Mouse (Mus musculus) CH12.LX (cell line): ENCODE data around the gene Car5a. TPM values are rescaled to one million over a fixed set of nuclear protein-coding genes. Genes with fewer than 3 reads are reported as not detected.

ENCODE experiments used
- DNase-seq: peaks from one replicate; pipeline ENCODE4 v3.0.0-alpha.2; 2013; ENCODE audit errors: extremely low read depth
- H3K27ac ChIP-seq: 2 replicates; pipeline ENCODE4 v1.5.1; 2012; ENCODE audit warnings: low read depth, mild to moderate bottlenecking, control low read depth, moderate library complexity; ENCODE audit not compliant: insufficient read depth
- H3K27me3 ChIP-seq: replicated peaks from 2 replicates; pipeline ENCODE3; 2012; ENCODE audit warnings: inconsistent platforms
- H3K36me3 ChIP-seq, 2 experiments: replicated peaks in 1 of 2; 2 replicates each; pipeline versions ENCODE3 to v1.6.1; 2012; ENCODE audit warnings: inconsistent platforms in 1 of 2, low read length in 1 of 2, mild to moderate bottlenecking in 1 of 2, mixed read lengths in 1 of 2, moderate library complexity in 1 of 2; ENCODE audit not compliant: control insufficient read depth in 1 of 2, insufficient read depth in 1 of 2
- H3K4me1 ChIP-seq, 2 experiments: 2 replicates each; pipeline ENCODE4 v1.6.1; 2012; ENCODE audit warnings: inconsistent platforms in 1 of 2, moderate library complexity in 1 of 2; ENCODE audit not compliant: insufficient read depth in 2 of 2, control insufficient read depth in 1 of 2
- H3K4me2 ChIP-seq: 2 replicates; pipeline ENCODE4 v1.6.1; 2012; ENCODE audit warnings: low read depth, mild to moderate bottlenecking, control low read depth; ENCODE audit not compliant: poor library complexity, insufficient read depth, severe bottlenecking
- H3K4me3 ChIP-seq, 3 experiments: fragments of 150-350 bp in 1 of 3; sonication (generic) in 1 of 3; replicated peaks in 1 of 3; 2 replicates each; pipeline versions ENCODE3 to v1.5.1; 2011 to 2012; ENCODE audit warnings: low read depth in 2 of 3, low read length in 2 of 3, mild to moderate bottlenecking in 2 of 3, moderate library complexity in 2 of 3, control low read depth in 1 of 3, improper control_type of control experiment in 1 of 3, inconsistent platforms in 1 of 3, mixed read lengths in 1 of 3; ENCODE audit not compliant: poor library complexity in 1 of 3
- H3K79me2 ChIP-seq: replicated peaks from 2 replicates; pipeline ENCODE4 v1.6.1; 2012; ENCODE audit warnings: mild to moderate bottlenecking, moderate library complexity; ENCODE audit not compliant: control insufficient read depth, poor library complexity, insufficient read depth, severe bottlenecking; ENCODE audit errors: extremely low read depth
- H3K9ac ChIP-seq: 2 replicates; pipeline ENCODE4 v1.6.1; 2012; ENCODE audit warnings: low read depth, mild to moderate bottlenecking, control low read depth, moderate library complexity; ENCODE audit not compliant: insufficient read depth
- H3K9me3 ChIP-seq: replicated peaks from 2 replicates; pipeline ENCODE3; 2012; ENCODE audit warnings: low read length, inconsistent platforms, mixed read lengths
- BHLHE40 ChIP-seq: IDR thresholded peaks from 2 replicates; pipeline ENCODE4 v1.6.1; 2011; ENCODE audit warnings: mild to moderate bottlenecking, low read depth, low read length, improper control_type of control experiment
- CHD1 ChIP-seq: IDR thresholded peaks from 2 replicates; pipeline ENCODE4 v1.6.1; 2012; ENCODE audit warnings: low read depth, low read length, improper control_type of control experiment, inconsistent platforms
- GABPA ChIP-seq: IDR thresholded peaks from 2 replicates; pipeline ENCODE4 v1.6.1; 2012; ENCODE audit warnings: low read depth, low read length, improper control_type of control experiment, inconsistent platforms; ENCODE audit not compliant: insufficient replicate concordance
- HCFC1 ChIP-seq: IDR thresholded peaks from 2 replicates; pipeline ENCODE4 v1.6.1; 2012; ENCODE audit warnings: low read depth, mild to moderate bottlenecking, inconsistent platforms, low read length, improper control_type of control experiment
- MAFK ChIP-seq: IDR thresholded peaks from 2 replicates; pipeline ENCODE4 v1.6.1; 2011; ENCODE audit warnings: low read length, improper control_type of control experiment; ENCODE audit not compliant: insufficient replicate concordance
- MAZ ChIP-seq: IDR thresholded peaks from 2 replicates; pipeline ENCODE4 v1.6.1; 2012; ENCODE audit warnings: low read depth, mild to moderate bottlenecking, inconsistent platforms, low read length, improper control_type of control experiment, moderate library complexity
- MEF2A ChIP-seq: IDR thresholded peaks from 2 replicates; pipeline ENCODE4 v1.6.1; 2014; ENCODE audit warnings: low read depth, mild to moderate bottlenecking, inconsistent platforms, low read length, improper control_type of control experiment, borderline replicate concordance
- MYC ChIP-seq: IDR thresholded peaks from 2 replicates; pipeline ENCODE4 v1.6.1; 2011; ENCODE audit warnings: low read depth, mild to moderate bottlenecking, improper control_type of control experiment, low read length
- POLR2AphosphoS2 ChIP-seq: IDR thresholded peaks from 2 replicates; pipeline ENCODE4 v1.6.1; 2011; ENCODE audit warnings: low read depth, low read length, improper control_type of control experiment
- TBP ChIP-seq: conservative IDR thresholded peaks from 2 replicates; pipeline ENCODE4 v1.6.1; 2011; ENCODE audit warnings: low read depth, low read length, improper control_type of control experiment
- UBTF ChIP-seq: IDR thresholded peaks from 2 replicates; pipeline ENCODE4 v1.6.1; 2012; ENCODE audit warnings: low read depth, mild to moderate bottlenecking, inconsistent platforms, low read length, improper control_type of control experiment, moderate library complexity
- ZC3H11A ChIP-seq: IDR thresholded peaks from 2 replicates; pipeline ENCODE4 v1.6.1; 2012; ENCODE audit warnings: low read depth, mild to moderate bottlenecking, inconsistent platforms, low read length, improper control_type of control experiment
- ZMIZ1 ChIP-seq: IDR thresholded peaks from 2 replicates; pipeline ENCODE4 v1.6.1; 2012; ENCODE audit warnings: low read depth, mild to moderate bottlenecking, inconsistent platforms, low read length, improper control_type of control experiment
- dilution Hi-C: fragments of 300-500 bp; cut with MboI; formaldehyde crosslinking; loops from 2 replicates; pipeline ENCODE4 v1.14.3; 2020; ENCODE audit warnings: low sequenced_read_pairs; ENCODE audit not compliant: extremely low pct_unique_long_range_greater_than_20kb, extremely low pct_ligation_motif_present
- in situ Hi-C: fragments of 300-500 bp; cut with MboI; formaldehyde crosslinking; loops from 3 replicates; pipeline ENCODE4 v1.14.3; 2019; ENCODE audit warnings: low sequenced_read_pairs, low pct_ligation_motif_present, low pct_unique_long_range_greater_than_20kb, mixed read lengths
- polyA plus RNA-seq: library from polyadenylated mRNA; unstranded; fragments of >175 nt; gene quantifications from 2 replicates; pipeline ENCODE4 v1.2.1, GENCODE M21; 2012; ENCODE audit warnings: low read depth; ENCODE audit not compliant: insufficient read length
- total RNA-seq, 2 experiments: library from RNA; depleted of rRNA; stranded (reverse); fragments of 300-350 nt in 1 of 2; fragments of >200 nt in 1 of 2; gene quantifications; 2 replicates each; pipeline ENCODE4 v1.2.3; 2012 to 2014

Car5a gene
- total and polyA plus RNA-seq, 3 experiments: 1.6 to 9.7 TPM; not detected in 1

DNA sequence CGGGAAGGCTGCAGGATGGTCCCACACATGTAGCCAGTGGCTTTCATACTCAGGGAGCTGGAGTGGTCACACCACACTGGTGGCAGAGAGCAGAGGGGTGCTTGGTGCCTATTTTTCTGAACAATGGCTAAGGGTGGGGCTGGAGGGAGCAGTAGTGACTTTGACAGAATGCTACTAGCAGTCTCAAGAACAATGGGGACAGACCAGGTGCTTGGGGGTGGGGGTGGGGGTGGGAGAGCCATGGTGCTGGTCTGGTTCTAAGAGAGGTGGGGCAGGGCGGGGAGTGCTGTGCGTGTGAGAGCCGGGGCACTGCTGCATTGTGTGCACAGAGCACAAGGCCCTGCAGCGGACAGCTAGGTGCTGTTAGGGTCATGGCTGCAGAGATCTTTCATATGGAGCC, 62.8 kb downstream of the Car5a start:
- Histone ChIP-seq H3K4me3 (no peak overlapping the region), H3K9me3 (no peaks in the 10 kb centered on the region), H3K9ac (no peak overlapping the region), H3K27me3 (no peaks in the 10 kb centered on the region), H3K27ac (no peak overlapping the region), H3K79me2 (0 out of 2 replicates have a peak, but pooled peaks cover 3% of the 10 kb centered on the region), H3K36me3 (peaks cover 74 to 82% of the 10 kb centered on the region in 2 experiments), H3K4me2 (no peak overlapping the region), H3K4me1 (peaks cover 10 to 46% of the 10 kb centered on the region in 2 experiments; a peak in 3 of 4 replicates)
- in situ Hi-C loops: no loop called here
- DNase-seq: no peak
- dilution Hi-C loops: no loop called here
- TF ChIP-seq MAZ (no peak), MYC (no peak), MEF2A (no peak), TBP (no peak), UBTF (no peak)

DNA sequence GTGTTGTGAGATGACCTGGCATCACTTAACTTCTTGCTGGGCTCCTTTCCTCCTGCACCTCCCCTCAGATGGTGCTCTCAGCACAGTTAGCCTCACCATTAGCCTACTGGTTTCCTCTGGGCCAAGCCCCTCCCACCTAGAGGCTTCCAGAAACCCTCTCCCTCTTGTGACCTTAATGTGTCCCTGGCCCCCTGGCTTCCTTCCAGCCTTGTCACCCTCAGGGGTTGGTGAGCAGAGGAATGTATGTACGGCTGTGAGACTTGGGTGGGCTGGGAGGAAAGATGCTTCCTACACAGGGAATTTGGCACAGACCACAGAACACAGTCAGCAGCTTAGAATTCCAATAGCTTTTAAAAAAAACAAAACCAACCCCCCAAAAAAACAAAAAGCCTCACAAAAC, 63.9 kb downstream of the Car5a start:
- Histone ChIP-seq H3K9ac (no peak overlapping the region), H3K4me1 (peaks cover 10 to 56% of the 10 kb centered on the region in 2 experiments; a peak in 3 of 4 replicates), H3K4me3 (no peak overlapping the region), H3K4me2 (no peak overlapping the region), H3K36me3 (peaks cover 63 to 71% of the 10 kb centered on the region in 2 experiments), H3K9me3 (no peaks in the 10 kb centered on the region), H3K27me3 (no peaks in the 10 kb centered on the region), H3K27ac (no peak overlapping the region), H3K79me2 (no peaks in the 10 kb centered on the region)
- in situ Hi-C loops (no loop called here), dilution Hi-C loops (no loop called here)
- TF ChIP-seq POLR2AphosphoS2 (no peak), CHD1 (no peak), MAFK (no peak), ZMIZ1 (no peak), HCFC1 (no peak), GABPA (no peak), ZC3H11A (no peak)
- DNase-seq: no peak

DNA sequence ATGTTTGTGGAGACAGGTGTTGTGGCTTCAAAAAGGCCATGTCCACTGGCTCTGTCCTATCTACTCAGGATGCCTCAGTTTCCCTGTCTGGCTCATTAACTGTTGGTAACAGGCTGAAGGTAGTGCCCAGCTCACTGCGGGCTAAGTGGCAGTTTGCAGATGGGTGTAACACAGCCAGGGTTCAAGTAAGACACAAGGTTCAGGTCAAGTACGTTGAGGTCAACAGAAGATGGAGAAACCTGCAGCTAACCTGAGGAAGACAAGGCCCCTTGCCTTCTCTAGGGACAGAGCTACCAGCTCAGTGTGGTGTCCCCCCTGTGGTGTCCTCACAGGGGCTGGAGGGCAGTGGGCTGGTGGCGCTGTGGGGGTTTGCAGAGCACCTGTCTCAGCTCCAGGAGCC, 65.0 kb downstream of the Car5a start:
- H3K79me2 ChIP-seq: no peaks in the 10 kb centered on the region

More for the DNA sequence above, 65.0 kb downstream of the Car5a start:
- Histone ChIP-seq H3K27me3 (no peaks in the 10 kb centered on the region), H3K4me1 (peaks cover 10 to 67% of the 10 kb centered on the region in 2 experiments), H3K4me3 (no peak overlapping the region), H3K9ac (no peak overlapping the region), H3K9me3 (no peaks in the 10 kb centered on the region), H3K36me3 (peaks cover 52 to 60% of the 10 kb centered on the region in 2 experiments), H3K4me2 (no peak overlapping the region), H3K27ac (peak overlapping the region; percentile 23)
- no peak for TF ChIP-seq BHLHE40
- peak; percentile 75 for TF ChIP-seq POLR2AphosphoS2
- dilution Hi-C loops (no loop called here), in situ Hi-C loops (loop anchor here (10.0 kb wide), 1 partner anchor 45 kb away; no protein-coding TSS in a partner anchor)
- no peak for DNase-seq
